Mouse (Mus musculus) gastrocnemius, postnatal 14 days (tissue): ENCODE data around the gene Birc7. TPM values are rescaled to one million over a fixed set of nuclear protein-coding genes. Genes with fewer than 3 reads are reported as not detected.
A peak's percentile ranks its signal among the peaks of the same experiment; 100 is the strongest.

Experiments
- DNase-seq: peaks from one replicate; pipeline ENCODE4 v3.0.0; 2021; ENCODE audit warnings: mixed read lengths
- intact Hi-C: fragments of 180-260 bp; cut with DNase I; formaldehyde crosslinking; loops from one replicate; pipeline ENCODE4 v1.15.1; 2025; ENCODE audit warnings: low total_unique reads
- total RNA-seq, 2 experiments: library from RNA; stranded (reverse); gene quantifications; 2 replicates each; pipeline ENCODE4 v1.2.3; 2021

The Birc7 gene
- total RNA-seq, 2 experiments from 2014 or later = not detected

DNA sequence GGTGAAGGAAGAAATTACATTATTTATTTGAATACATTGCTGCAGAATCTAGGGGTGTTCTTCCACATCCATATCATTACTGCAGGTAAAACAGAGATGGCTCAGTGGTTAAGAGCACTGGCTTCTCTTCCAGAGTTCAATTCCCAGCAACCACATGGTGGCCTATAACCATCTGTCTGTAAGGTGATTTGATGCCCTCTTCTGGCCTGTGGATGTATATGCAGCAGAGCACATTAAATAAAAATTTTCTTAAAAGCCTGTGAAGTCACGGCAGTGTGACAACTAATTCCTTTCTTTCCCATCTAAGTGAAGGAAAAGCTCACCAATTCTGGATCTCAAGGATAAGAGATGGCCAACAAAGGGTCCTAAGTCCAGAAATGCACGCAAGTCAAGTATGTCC, 26.7 kb upstream of the Birc7 start:
- intact Hi-C loops = no loop called here
- DNase-seq = no peak

DNA sequence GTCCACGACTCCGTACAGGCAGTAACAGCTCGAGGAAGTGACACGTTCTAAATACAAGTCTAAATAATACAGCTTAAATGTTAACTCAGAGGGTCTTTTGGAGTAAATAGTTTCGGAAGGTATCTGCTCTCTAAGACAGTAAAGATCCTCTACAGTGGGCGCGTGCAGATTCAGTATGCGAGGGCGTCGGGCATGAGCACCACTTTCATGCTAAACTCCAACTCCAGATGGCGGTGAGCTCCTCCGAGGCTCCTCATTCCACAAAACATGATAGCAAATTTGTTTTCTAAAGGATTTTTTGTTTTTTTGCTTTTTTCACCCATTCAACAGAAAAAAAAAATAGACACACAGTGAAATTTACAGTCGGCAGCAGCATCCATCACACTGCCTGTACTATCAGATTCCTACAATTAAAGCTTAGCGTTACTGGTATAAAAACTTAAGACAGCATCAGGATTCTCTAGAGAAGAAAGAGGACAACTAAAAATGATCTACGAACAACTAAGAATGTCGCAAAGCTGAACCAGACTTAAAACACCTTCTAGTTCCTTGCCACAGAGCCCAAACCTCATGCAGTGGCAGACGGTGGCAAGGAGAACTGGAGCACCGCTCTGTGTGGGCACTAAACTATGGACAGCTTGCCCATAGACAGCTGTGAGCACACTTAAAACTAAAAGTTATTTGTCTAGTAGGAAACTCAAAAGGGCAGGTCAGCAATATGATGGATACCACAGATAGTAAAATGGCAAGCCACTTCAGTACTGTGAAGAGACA, 24.2 kb upstream of the Birc7 start:
- intact Hi-C loops = no loop called here
- no peak for DNase-seq

DNA sequence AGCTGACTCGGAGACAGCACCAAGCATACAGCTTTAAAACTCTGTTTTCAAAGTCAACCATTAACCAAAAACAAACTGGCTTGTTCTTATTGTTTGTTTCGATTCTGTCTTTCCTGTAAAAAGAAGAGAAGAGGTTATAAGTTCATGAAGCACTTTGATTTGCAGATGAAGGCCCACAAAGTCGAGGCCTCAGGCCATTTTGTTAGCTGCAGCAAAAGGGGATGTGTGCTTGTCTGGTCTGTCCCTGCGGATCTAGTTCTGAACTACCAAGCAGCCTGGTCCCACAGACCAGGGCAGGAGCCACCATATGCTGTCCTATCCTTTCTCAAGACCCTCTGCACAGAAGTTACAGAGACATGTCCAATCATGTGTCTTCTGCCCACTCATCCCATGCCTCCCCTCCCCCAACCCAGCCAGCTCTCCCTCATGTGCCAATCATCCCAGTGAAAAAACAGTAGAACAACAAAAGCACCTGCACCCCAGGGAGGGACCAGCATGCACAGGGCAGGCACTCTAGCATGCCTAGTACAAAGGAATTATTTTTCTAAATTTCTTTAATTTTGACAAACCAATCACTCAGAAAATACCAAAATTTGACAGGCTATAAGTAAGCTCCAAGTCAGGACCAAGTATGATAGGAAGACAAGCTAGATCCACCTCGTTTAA, 23.1 kb upstream of the Birc7 start:
- DNase-seq = no peak
- intact Hi-C loops = no loop called here

DNA sequence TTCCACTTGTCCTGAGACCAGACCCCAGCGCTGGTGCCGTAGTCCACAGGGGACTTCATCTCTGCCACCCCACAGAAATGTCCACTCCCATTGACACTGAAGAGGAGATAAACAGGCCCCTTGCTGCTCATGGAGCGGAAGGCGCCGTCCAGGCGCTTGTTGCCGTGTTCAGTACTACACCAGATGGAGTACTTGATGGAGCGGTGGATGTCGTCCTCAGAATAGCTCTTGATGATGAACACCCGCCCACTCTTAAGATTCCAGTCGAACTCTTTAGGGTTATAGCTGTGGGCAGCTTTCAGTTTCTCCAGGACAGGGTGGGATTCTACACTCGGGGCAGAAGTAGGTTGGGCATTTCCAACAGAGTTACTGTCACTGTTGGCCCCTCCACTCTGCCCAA, 17.9 kb upstream of the Birc7 start:
- DNase-seq = no peak
- intact Hi-C loops = no loop called here

DNA sequence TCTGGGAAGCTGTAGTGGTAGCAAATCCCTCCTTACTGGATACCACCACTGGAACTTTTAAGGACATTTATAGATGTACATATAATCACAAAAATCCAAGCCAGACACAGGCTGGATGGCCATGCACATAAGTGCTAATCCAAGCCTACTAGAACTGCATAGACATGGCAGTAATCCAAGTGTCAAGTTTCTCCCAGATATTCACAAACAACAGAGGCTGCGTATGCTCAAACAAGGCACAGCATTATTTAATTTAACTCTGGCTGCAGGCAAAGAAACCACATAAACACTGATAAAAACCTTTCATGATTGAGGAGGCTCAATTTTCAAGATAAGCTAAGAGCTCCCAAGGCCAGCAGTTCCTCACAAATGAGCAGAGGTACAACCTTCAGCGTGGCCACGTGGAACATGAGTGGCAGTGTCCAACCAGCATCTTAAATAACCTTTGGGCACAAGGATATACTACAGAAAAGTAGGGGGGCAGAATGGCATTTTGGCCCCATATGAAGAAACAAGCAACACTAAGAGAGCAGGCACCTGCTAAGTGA, 12.9 kb upstream of the Birc7 start:
- DNase-seq = no peak
- intact Hi-C loops = no loop called here

DNA sequence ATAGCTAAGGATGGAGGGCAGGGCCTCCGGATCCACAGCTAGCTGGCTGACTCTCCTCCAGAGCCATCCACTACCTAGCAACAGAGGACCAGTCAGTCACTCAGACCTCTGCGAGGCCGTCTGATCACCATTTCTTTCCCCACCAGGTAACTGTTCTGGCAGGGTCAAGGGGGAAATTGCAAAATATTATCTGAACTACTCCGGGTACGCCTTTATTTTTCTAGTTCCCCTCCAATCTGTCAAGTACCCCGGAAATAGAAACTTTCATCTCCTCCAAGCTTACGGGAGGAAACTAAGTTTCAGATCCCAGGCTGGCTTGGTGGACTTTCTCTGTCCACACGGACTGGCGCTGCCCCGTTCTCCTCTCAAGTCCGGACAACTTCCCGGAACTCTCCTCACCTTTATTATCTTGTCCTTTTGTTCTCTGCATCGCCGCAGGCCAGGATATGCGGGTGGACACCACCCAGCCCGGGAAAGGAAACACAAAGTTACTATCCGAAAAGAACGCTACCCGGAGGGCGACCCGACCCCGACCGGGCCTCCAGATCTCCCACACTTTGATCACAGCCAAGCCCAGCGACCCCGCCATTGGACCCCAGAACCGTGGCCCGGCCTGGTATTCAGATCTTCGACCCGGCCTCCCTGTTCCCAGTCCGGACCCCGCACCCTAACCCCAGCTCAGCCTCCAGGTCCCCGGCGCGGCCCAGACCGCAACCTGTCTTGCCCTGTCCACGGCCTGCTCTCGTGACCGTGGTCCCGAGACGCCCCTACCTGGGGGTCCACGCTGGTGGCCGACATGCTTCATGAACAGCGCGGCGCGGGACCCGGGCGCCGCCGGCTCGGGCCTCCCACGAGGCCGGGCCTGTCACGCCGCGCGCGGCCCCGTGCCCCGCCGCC, 8.7 kb upstream of the Birc7 start:
- intact Hi-C loops = no loop called here

DNA sequence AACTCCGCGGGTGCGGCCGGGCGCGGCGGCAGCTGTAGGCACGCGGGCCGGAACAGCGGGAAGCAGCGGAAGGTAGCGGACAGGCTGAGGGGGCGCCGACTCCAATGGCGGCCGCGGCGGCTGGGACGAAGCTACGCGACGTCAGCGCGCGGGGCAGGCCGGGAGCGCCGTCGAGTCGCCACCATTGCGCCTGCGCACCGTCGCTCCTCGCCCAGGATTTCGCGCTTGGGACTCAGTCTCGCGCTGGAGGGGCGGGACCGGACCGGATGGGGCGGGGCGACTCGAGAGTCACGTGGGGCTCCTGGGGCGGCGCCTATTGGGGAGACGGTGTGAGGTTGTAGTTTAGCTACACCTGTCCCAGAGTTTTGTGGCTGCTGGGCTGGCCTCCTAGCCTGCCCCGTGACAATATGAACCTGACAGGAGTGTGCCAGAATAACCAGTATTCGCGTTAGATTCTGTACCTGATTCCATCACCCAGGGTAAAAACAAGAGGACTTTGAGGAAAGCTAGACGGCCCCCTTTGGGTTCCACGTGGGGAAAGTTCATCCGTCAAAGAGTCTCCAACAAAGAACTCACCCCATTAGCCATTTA, 7.9 kb upstream of the Birc7 start, which contains the start of gene Ythdf1:
Gene Ythdf1, minus strand, starts transcription at position 140 of the 591 bp plus-strand sequence.
- peak; percentile 98 for DNase-seq
- intact Hi-C loops = no loop called here

More for the DNA sequence above, 8.7 kb upstream of the Birc7 start:
- peak; percentile 23 for DNase-seq

DNA sequence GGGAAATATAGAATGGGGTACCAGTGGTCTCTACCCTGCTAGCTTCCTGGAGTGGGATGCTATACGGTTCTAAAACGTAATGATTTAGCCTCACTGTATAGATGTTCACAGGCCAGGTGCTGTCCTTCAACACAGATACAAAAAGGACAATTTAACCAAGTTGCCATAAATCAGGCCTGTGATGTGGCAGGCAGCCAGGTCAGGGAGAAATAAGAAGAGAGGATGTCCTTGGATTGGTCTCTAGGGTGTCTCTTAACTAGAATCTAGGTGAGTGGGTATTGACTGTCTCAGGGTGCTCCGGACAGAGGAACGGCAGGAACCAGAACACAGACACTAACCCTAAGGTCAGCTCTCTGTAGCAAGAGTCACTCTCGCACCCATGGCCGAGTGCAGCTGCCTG, 6.1 kb upstream of the Birc7 start:
- intact Hi-C loops = no loop called here
- DNase-seq = no peak

DNA sequence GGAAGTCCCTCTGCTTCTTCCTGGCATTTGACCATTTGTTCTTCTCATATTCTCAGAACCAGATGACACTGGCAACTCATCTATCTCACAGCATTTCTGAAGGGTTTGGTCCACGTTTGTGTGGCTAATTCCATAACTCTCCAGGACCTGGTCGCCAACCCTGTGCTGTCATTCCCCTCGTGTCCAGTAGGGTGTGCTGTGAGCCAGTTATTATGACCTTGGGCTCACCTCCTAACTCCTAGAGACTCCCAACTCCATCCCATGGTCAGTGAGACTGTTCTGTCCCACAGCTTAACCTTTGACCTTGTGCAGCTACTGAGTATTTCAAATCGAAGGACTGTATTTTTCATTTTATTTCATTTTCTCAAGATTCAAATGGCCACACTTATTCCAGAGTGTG, 3.6 kb upstream of the Birc7 start:
- peak; percentile 62 for DNase-seq
- intact Hi-C loops = loop anchor here (2.0 kb wide), 2 partner anchors 40 to 70 kb away; no protein-coding TSS in a partner anchor

DNA sequence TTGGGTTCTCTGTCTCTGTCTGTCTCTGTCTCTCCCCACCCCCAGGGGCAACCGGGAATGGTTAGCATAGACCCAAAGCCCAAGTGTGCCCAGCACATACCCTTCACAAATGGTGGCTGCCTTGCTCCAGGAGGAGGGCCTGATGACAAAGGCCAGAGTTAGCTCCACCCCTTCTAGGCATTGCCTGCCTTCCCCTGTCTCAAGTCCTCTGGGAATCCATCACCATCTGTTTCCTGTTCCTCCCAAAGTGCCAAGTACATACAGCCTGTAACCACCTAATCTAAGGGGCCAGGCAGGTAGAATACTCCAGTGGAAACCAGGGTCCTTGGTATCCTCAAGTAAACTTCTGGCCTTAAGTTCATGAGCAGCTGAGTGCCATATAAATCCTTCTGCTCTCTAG, 3.6 kb downstream of the Birc7 start:
- intact Hi-C loops = no loop called here

DNA sequence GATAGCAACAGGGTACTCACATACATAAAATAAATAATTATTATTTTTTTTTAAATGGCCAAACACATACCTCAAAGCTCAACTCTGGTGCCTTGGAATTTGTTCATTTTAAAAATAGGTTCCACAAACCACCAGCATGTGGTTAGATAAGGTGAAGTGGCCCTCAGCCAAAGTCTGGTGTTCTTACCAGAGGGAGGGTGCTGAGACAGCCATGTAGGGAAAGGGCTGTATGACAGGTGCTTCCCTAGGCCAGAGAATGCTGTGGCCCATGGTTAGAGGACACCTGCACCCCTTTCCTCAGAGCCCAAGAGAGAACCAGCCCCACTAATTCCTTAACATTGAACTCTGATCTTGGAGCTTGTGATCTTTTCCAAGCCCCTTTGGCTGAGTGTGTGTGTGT, 11.4 kb downstream of the Birc7 start:
- no peak for DNase-seq
- intact Hi-C loops = no loop called here

More for the DNA sequence above, 3.6 kb downstream of the Birc7 start:
- DNase-seq = no peak

DNA sequence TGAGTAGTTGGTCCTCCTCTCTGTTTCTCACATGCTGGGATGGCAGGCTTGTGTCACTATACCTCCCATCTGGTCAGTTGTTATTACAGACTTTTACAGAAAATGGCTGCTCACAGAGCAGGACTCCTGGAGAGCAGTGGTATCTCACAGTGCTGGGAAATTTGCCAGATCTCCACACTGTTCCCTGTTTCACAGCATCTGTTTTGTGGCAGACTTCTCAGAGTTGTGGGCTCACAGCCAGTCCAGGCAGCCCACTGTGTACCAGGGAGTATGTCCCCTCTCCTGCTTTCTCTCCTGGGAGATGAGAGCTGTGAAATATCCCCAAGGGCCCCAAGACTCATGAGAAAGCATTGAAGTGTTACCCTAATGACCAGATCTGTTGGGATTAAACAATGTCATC, 13.0 kb downstream of the Birc7 start:
- no peak for DNase-seq
- intact Hi-C loops = no loop called here

DNA sequence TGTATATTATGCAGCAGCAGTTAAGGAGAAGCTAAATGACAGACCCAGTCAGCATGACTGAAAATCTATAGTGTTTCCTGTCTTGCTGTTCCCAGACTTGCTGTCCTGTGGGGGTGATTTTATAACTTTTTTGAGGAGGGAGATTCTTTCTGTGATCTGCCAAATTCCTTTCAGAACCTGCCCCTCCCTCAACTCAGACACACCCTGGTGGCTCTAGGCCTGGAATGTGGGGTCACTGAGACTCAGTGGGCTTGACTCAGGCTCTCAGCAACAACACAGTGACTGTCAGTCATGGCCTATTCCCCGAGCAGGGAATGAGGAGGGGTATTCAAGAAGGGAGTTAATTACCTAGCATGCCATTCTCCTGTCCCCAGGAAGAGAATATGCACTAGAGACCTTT, 21.1 kb downstream of the Birc7 start:
- intact Hi-C loops = no loop called here
- no peak for DNase-seq

DNA sequence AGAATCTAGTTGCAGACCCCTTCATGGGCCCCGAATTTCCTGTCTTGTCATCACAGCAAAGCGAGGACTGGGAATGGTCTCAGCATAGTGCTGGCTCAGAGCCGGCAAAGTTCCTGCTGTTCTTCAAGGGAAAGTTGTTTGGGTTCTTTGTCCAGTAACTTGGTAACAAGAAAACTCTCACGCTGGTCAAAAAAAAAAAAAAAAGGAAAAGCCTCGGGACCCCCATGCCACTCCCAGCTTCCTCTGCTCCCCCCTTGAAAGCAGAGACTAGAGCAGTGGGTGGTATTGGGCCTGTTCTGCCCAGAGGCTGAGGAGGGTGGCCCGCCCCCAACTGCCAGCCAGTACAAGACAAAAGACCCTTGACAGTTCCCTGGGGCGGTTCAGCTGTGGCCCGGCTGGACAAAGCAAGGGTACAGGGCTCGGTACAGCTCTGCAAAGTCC, 23.9 kb downstream of the Birc7 start:
- DNase-seq = no peak
- intact Hi-C loops = no loop called here

DNA sequence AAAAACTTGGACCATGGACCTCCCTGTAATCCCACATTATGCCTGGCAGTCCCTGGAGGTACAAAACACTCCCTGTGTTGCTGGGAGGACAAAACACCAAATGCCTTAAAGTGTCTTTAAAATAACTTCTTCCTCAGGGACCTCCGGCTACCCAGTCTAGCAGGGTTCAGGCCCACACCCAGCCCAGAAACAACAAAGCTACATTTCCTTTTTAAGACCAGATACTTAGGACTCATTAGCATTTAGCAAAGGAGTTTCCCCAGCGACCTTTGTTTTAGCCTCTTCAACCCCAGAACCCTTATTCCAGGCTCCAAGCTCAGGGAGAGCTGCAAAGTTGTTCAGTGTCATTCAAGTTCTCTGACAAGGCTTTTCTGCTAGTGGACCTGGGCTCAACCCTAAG, 24.8 kb downstream of the Birc7 start:
- DNase-seq = no peak
- intact Hi-C loops = no loop called here

DNA sequence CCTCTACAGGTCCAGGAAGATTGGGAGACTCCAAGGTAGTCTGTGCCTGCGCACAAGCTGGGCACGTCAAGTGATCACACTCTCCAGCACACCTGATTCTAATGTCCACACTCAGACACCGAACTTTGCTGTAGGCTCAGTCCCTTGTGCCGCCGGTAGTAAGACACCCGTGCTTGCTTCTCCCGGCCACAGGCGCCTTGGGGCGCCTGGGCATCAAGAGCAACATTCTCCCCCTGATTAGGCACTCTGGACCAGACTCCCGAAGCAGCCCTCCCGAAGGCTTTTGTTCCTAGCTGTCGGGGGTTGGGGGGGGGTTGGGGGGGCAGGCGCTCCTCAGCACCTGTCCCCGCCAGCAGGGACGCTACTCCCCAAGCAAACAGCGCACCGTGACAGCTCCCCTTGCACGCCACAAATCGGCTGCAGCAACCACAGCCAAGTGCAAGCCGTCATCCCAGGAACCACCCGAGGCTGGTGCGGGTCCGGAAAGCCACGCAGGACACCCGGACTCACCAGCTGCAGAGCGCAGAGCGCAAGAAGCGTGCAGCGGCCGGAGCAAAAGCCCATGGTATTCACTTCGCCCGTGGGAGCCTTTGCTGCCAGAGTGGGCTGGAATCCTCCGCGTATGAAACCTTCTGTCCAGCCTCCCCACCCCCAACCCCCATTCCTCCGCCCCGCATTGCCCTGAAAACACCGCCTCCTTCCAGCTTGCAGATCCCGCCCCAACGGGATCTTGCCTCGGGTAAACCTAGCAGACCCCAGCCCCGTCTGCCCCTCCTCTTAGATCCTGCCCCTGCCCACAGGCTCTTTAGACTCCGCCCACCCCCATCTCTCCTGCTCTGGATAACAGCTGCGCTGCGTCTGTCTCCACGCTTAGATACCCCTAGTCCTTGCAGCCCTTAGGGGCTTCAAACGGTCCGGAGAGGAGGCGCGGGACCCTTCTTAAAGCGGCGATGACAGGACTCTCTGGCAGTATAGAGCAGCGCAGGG, 25.5 kb downstream of the Birc7 start, which contains the start of gene Nkain4:
Gene Nkain4, minus strand, starts transcription at position 639 of the 987 bp plus-strand sequence.
- DNase-seq = peak; percentile 25
- intact Hi-C loops = no loop called here

DNA sequence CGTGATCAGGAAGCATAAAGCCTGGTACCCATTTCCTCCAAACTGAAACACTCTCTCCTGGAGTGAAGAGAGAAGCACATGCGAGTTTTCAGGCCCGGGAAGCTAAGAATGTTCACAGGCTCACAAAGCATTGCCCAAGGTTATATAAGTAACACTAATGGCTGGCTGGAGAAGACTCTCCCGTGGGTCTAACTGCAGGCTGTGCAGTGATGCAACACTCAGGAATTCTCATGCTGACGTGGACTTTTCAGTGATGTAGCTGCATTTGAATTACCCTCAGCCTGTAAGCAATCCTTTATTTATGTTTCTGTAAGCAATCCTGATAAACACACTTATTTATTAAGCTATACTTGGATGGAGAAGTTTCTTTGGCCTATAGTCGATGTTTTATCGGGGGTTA, 30.8 kb downstream of the Birc7 start:
- intact Hi-C loops = no loop called here
- DNase-seq = no peak

DNA sequence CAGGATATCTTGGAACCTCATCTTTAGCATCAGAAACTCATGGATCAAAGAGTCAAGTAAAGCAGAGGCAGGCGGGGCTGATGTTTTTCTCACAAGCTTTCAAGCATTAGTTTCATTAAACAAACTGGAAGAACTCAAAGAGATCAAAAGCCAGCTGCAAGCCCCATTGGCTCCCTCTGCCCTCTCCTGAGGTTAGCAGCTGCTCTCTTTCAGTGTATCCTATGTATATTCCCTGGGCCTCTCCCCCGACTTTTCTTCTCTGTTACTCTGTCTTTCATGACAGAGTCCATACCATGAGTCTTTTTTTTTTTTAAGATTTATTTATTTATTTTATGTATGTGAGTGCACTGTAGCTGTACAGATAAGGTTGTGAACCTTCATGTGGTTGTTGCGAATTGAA, 31.4 kb downstream of the Birc7 start:
- intact Hi-C loops = no loop called here

More for the DNA sequence above, 31.4 kb downstream of the Birc7 start:
- DNase-seq = no peak
